Comparison of ENCODE assay signal across 24 mouse cellular contexts in genomic region chr4:101697236-101697635, GRCm38 (mm10). TPM values are rescaled to one million over a fixed set of nuclear protein-coding genes. Genes with fewer than 3 reads are reported as not detected.
"Had no signal": no experiment of that assay in that cellular context is flagged by ENCODE, and none has a peak within 500 bp of the region (broad histone marks: within the 10 kb centered on the region; RNA-seq: fewer than 3 reads in every experiment).

No protein-coding gene starts in this region.

- ATAC-seq: midbrain, embryonic 13.5 days; midbrain, embryonic 16.5 days had no signal

- H3K27ac ChIP-seq: kidney, embryonic 15.5 days; left cerebral cortex, adult 2 months; liver, embryonic 13.5 days; lung, embryonic 15.5 days; midbrain, embryonic 10.5 days; midbrain, embryonic 13.5 days; neural tube, embryonic 13.5 days; stomach, postnatal 0 days had no signal

- H3K9me3 ChIP-seq: kidney, embryonic 15.5 days; liver, embryonic 13.5 days; lung, embryonic 15.5 days; midbrain, embryonic 10.5 days; midbrain, embryonic 13.5 days; neural tube, embryonic 13.5 days had no signal

- H3K27me3 ChIP-seq: kidney, embryonic 15.5 days; liver, embryonic 13.5 days; lung, embryonic 15.5 days; megakaryocyte, embryonic 14.5 days; midbrain, embryonic 13.5 days; neural tube, embryonic 13.5 days had no signal

- H3K4me1 ChIP-seq: kidney, embryonic 15.5 days; liver, embryonic 13.5 days; megakaryocyte, embryonic 14.5 days; midbrain, embryonic 10.5 days; midbrain, embryonic 13.5 days; neural tube, embryonic 13.5 days had no signal

- DNase-seq: kidney, adult 11 months; kidney, adult 8-10 months; kidney, postnatal 10 days; kidney, postnatal 36 days; layer of hippocampus, postnatal 36 days; liver, embryonic 13.5 days; retina, postnatal 1 day; right cerebral cortex, postnatal 14 days; right cerebral cortex, postnatal 4 days; thymus, adult 2 months; thymus, postnatal 14 days; thymus, postnatal 4 days had no signal

- H3K4me2 ChIP-seq: kidney, embryonic 15.5 days; liver, embryonic 13.5 days; lung, embryonic 15.5 days; midbrain, embryonic 13.5 days; neural tube, embryonic 13.5 days had no signal

- H3K9ac ChIP-seq: kidney, embryonic 15.5 days; liver, embryonic 13.5 days; lung, embryonic 15.5 days; midbrain, embryonic 13.5 days; neural tube, embryonic 13.5 days had no signal

- H3K4me3 ChIP-seq: kidney, embryonic 15.5 days; left cerebral cortex, adult 2 months; liver, embryonic 13.5 days; lung, embryonic 15.5 days; megakaryocyte, embryonic 14.5 days; midbrain, embryonic 10.5 days; midbrain, embryonic 13.5 days; myocyte; neural tube, embryonic 13.5 days had no signal

- H3K36me3 ChIP-seq: kidney, embryonic 15.5 days; liver, embryonic 13.5 days; lung, embryonic 15.5 days; midbrain, embryonic 10.5 days; midbrain, embryonic 13.5 days; neural tube, embryonic 13.5 days had no signal

RNA-seq across cellular contexts. Expression of gene Lepr, which starts 20.0 kb away (rescaled TPM):
- total RNA-seq: monocyte, adult 5-6 weeks; neutrophil, adult 5-6 weeks had no signal
